Mouse (Mus musculus): Measurements from ENCODE around the gene Gpd1.

GRCm38 (mm10) chr15:99716814-99717213 is 501 bp upstream of the Gpd1 start:
- no peak for TF ChIP-seq CTCF (IDR thresholded peaks at IDR 0.05; ENCODE audit: low read depth)
- no peak for TF ChIP-seq EP300 (IDR thresholded peaks at IDR 0.05; ENCODE audit: low read depth)
